Mouse (Mus musculus) ES-Bruce4 (cell line): ENCODE measurements around the gene Anxa3.

Source experiments
- CTCF ChIP-seq: IDR thresholded peaks from one replicate; pipeline ENCODE4 v1.8.1; 2011; ENCODE audit warnings: low read depth, low read length
- POLR2A ChIP-seq: IDR thresholded peaks from one replicate; pipeline ENCODE4 v1.8.1; 2011; ENCODE audit warnings: low read length; ENCODE audit not compliant: insufficient read depth

- no peak for TF ChIP-seq POLR2A
- no peak for TF ChIP-seq CTCF
Measured at GRCm38 (mm10) chr5:96783506-96784288, 9.4 kb upstream of the Anxa3 start.
